ENCODE assay signal across 9 mouse cellular contexts in genomic region chr16:57352751-57353150, GRCm38 (mm10). TPM values are rescaled to one million over a fixed set of nuclear protein-coding genes. Genes with fewer than 3 reads are reported as not detected.
DNase-seq lines count a peak whose midpoint lies in the region; ATAC-seq lines count a peak whose summit lies in the region.
"Had no signal": no experiment of that assay in that cellular context is flagged by ENCODE, and none has a peak within 500 bp of the region (broad histone marks: within the 10 kb centered on the region; RNA-seq: fewer than 3 reads in every experiment).

TSS of gene Filip1l (plus strand) at chr16:57353093.

- H3K4me2 ChIP-seq in intestine, embryonic 15.5 days (replicated peaks), result no peak within 1 kb of the TSS

- no peak for ATAC-seq in CD4-positive, CD25-positive, alpha-beta regulatory T cell, adult 4 months
- no peak for ATAC-seq in intestine, embryonic 15.5 days

- H3K9me3 ChIP-seq in intestine, embryonic 15.5 days, result no peaks in the 10 kb centered on the region

- no peak within 1 kb of the TSS for H3K4me3 ChIP-seq in intestine, embryonic 15.5 days (replicated peaks)

- intact Hi-C loops in left cerebral cortex, postnatal 10 days (cut with DNase I), result no loop called here

- H3K36me3 ChIP-seq in intestine, embryonic 15.5 days, result no peaks in the 10 kb centered on the region

- DNase-seq in frontal cortex, adult 2 months (ENCODE audit: extremely low spot score in 1 of 2, low spot score in 1 of 2), result no peak
- no peak for DNase-seq in frontal cortex, postnatal 14 days (ENCODE audit: low spot score in 2 of 2)
- DNase-seq in gastrocnemius, adult 8-10 months (ENCODE audit: low spot score in 2 of 2), result no peak
- no peak for DNase-seq in ovary, postnatal 14 days (ENCODE audit: low spot score)
- no peak for DNase-seq in left cerebral cortex, postnatal 10 days (ENCODE audit: extremely low spot score in 1 of 2, low spot score in 2 of 2)
- no peak for DNase-seq in embryo, embryonic 10.5 days (ENCODE audit: low spot score)
- DNase-seq: kidney, postnatal 25 days had no signal

- no peaks in the 10 kb centered on the region for H3K4me1 ChIP-seq in intestine, embryonic 15.5 days (replicated peaks)

- WGBS in intestine, embryonic 15.5 days, result 84% methylated on average over 6 of the region's 6 CpGs

- H3K27ac ChIP-seq in intestine, embryonic 15.5 days, result no peak within 1 kb of the TSS

- no peaks in the 10 kb centered on the region for H3K27me3 ChIP-seq in intestine, embryonic 15.5 days (replicated peaks)

- no peak within 1 kb of the TSS for H3K9ac ChIP-seq in intestine, embryonic 15.5 days

RNA-seq across cellular contexts. Expression of gene Filip1l, which starts in this region (rescaled TPM):
- 10.6 and 10.9 TPM in 2 replicates for polyA plus RNA-seq in frontal cortex, adult 2 months (2012; rRNA removed)
- 10 to 100 TPM; 14.2 to 14.9 TPM for polyA plus RNA-seq in CD4-positive, CD25-positive, alpha-beta regulatory T cell, adult 4 months (2017; shearing (Covaris generic))
- total RNA-seq in gastrocnemius, adult 8-10 months (2022), result 10 to 100 TPM; 44.3 to 47.8 (median 46.5) TPM
- 33.0 and 34.0 TPM in 2 replicates for polyA plus RNA-seq in intestine, embryonic 15.5 days (2015; fragmentation: Nextera tagmentation; extraction: Ambion mirVana)
- total RNA-seq in left cerebral cortex, postnatal 10 days (2021), result 1 to 10 TPM; 3.4 to 4.1 TPM

Comparison
In these comparisons a context has a peak if more than half of its experiments do, and no peak if none do; other contexts are left out.
1. RNA of gene Filip1l (total RNA-seq): 44.3 to 47.8 TPM in gastrocnemius, adult 8-10 months; 3.4 to 4.1 TPM in left cerebral cortex, postnatal 10 days; every median in the first group is over 4 times any median in the second.